Mouse (Mus musculus) kidney, postnatal 10 days (tissue): ENCODE data around the gene Map3k3.

Source experiments
- DNase-seq: peaks from one replicate; pipeline ENCODE4 v3.0.0; 2021; ENCODE audit warnings: mixed read lengths

Gene Map3k3

GRCm38 (mm10) chr11:106159216-106159920, 75.0 kb downstream of the Map3k3 start:
- peak; percentile 65 for DNase-seq

GRCm38 (mm10) chr11:106159921-106160840, 75.8 kb downstream of the Map3k3 start:
- DNase-seq, result peak; percentile 90

- peak; percentile 58 for DNase-seq
Measured at GRCm38 (mm10) chr11:106160841-106161721, 76.7 kb downstream of the Map3k3 start, which contains the start of the genes Gm10840 and Limd2. Gene Gm10840, plus strand, starts transcription at chr11:106160850. Gene Limd2, minus strand, starts transcription at chr11:106160860.

GRCm38 (mm10) chr11:106162237-106162636, 77.8 kb downstream of the Map3k3 start:
- DNase-seq, result no peak

- DNase-seq, result peak; percentile 60
Measured at GRCm38 (mm10) chr11:106163546-106163945, 79.1 kb downstream of the Map3k3 start.

- no peak for DNase-seq
Measured at GRCm38 (mm10) chr11:106164601-106165180, 80.3 kb downstream of the Map3k3 start.

- no peak for DNase-seq
Measured at GRCm38 (mm10) chr11:106167435-106167834, 83.0 kb downstream of the Map3k3 start.

- DNase-seq, result no peak
Measured at GRCm38 (mm10) chr11:106170807-106171206, 86.4 kb downstream of the Map3k3 start.

- no peak for DNase-seq
Measured at GRCm38 (mm10) chr11:106173228-106173627, 88.8 kb downstream of the Map3k3 start.

- DNase-seq, result peak; percentile 57
Measured at GRCm38 (mm10) chr11:106174372-106174771, 90.0 kb downstream of the Map3k3 start.

GRCm38 (mm10) chr11:106175081-106175480, 90.7 kb downstream of the Map3k3 start:
- no peak for DNase-seq

- no peak for DNase-seq
Measured at GRCm38 (mm10) chr11:106176372-106176771, 92.0 kb downstream of the Map3k3 start.

- no peak for DNase-seq
Measured at GRCm38 (mm10) chr11:106178036-106178782, 93.8 kb downstream of the Map3k3 start.

- no peak for DNase-seq
Measured at GRCm38 (mm10) chr11:106179711-106180448, 95.5 kb downstream of the Map3k3 start.

GRCm38 (mm10) chr11:106180449-106180801, 96.0 kb downstream of the Map3k3 start:
- DNase-seq, result no peak

- no peak for DNase-seq
Measured at GRCm38 (mm10) chr11:106187326-106187725, 102.9 kb downstream of the Map3k3 start.

GRCm38 (mm10) chr11:106191716-106192115, 107.3 kb downstream of the Map3k3 start:
- no peak for DNase-seq

- DNase-seq, result no peak
Measured at GRCm38 (mm10) chr11:106192241-106192640, 107.8 kb downstream of the Map3k3 start.

- peak; percentile 30 for DNase-seq
Measured at GRCm38 (mm10) chr11:106192657-106193370, 108.4 kb downstream of the Map3k3 start.
